In the genomic region with DNA sequence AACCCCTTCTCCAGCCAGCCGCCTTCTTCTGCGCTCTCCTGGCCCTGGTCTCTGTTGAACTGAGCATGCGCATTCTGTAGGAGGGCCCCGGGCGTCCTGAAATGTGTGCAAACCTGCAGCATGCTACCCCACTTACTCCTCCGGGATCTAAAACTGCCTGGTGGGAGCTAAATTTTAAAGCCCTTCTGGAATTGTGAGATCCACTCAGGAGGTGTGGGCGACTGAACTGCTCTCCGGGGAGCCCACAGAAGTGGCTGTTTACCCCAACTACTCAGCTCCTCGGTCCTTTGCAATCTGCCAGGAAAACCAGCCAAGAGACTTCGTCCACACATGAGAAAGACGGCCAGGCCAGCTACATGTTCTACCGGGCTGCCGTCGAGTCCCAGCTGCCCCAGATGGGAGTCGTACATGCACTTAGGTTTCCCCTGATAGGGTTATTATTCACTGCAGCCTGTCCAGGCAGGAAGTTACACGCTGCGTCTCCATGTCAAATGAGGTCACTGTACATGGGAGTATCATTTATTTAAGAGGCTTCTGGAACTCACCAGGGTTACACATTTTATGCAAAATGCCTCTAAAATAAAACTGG, we compare ENCODE assay signal across 12 mouse cellular contexts. TPM values are rescaled to one million over a fixed set of nuclear protein-coding genes. Genes with fewer than 3 reads are reported as not detected.
DNase-seq lines count a peak whose midpoint lies in the region; ATAC-seq lines count a peak whose summit lies in the region.
"Had no signal": no experiment of that assay in that cellular context is flagged by ENCODE, and none has a peak within 500 bp of the region (broad histone marks: within the 10 kb centered on the region; RNA-seq: fewer than 3 reads in every experiment).

No protein-coding gene starts in this region.

- no peak overlapping the region for H3K27ac ChIP-seq in midbrain, embryonic 13.5 days
- H3K27ac ChIP-seq in neural tube, embryonic 15.5 days (replicated peaks): no peak overlapping the region
- H3K27ac ChIP-seq: hindbrain, embryonic 14.5 days had no signal

- no peak overlapping the region for H3K4me2 ChIP-seq in midbrain, embryonic 13.5 days (replicated peaks)
- H3K4me2 ChIP-seq in neural tube, embryonic 15.5 days: no peak overlapping the region
- H3K4me2 ChIP-seq: hindbrain, embryonic 14.5 days had no signal

- H3K4me1 ChIP-seq in midbrain, embryonic 13.5 days (replicated peaks): no peaks in the 10 kb centered on the region
- H3K4me1 ChIP-seq in neural tube, embryonic 15.5 days: no peaks in the 10 kb centered on the region

- peak; percentile 70 to 80 for DNase-seq in layer of hippocampus, adult 18-20 months (ENCODE audit: low spot score in 2 of 2)
- DNase-seq in layer of hippocampus, postnatal 25 days (ENCODE audit: extremely low spot score in 1 of 2, low spot score in 1 of 2): no peak
- DNase-seq in frontal cortex, postnatal 36 days (ENCODE audit: low spot score in 2 of 2): peak; percentile 75 to 82
- DNase-seq in heart, postnatal 14 days: peak; percentile 60 to 64
- DNase-seq in left cerebral cortex, postnatal 25 days (ENCODE audit: low spot score in 2 of 2): peak; percentile 59 to 95
- DNase-seq in ovary, adult 18-20 months (ENCODE audit: low spot score): no peak

- 85% methylated on average over 17 of the region's 17 CpGs for WGBS in midbrain, embryonic 13.5 days
- 57% methylated on average over 17 of the region's 17 CpGs for WGBS in neural tube, embryonic 15.5 days

- H3K36me3 ChIP-seq in midbrain, embryonic 13.5 days: peaks cover 10% of the 10 kb centered on the region
- peaks cover 18% of the 10 kb centered on the region for H3K36me3 ChIP-seq in neural tube, embryonic 15.5 days

- H3K9ac ChIP-seq in midbrain, embryonic 13.5 days (replicated peaks): no peak overlapping the region
- no peak overlapping the region for H3K9ac ChIP-seq in neural tube, embryonic 15.5 days (replicated peaks)
- H3K9ac ChIP-seq: hindbrain, embryonic 14.5 days had no signal

- no peaks in the 10 kb centered on the region for H3K27me3 ChIP-seq in midbrain, embryonic 13.5 days
- H3K27me3 ChIP-seq in neural tube, embryonic 15.5 days (replicated peaks): no peaks in the 10 kb centered on the region

- intact Hi-C loops in heart, postnatal 14 days (cut with DNase I): no loop called here
- intact Hi-C loops in left cerebral cortex, postnatal 25 days (cut with DNase I): loop anchor here (1.0 to 2.0 kb wide), 2 partner anchors 11 to 40 kb away; no protein-coding TSS in a partner anchor

- H3K4me3 ChIP-seq in midbrain, embryonic 13.5 days (replicated peaks): no peak overlapping the region
- H3K4me3 ChIP-seq in neural tube, embryonic 15.5 days (replicated peaks): no peak overlapping the region

- no peaks in the 10 kb centered on the region for H3K9me3 ChIP-seq in midbrain, embryonic 13.5 days
- H3K9me3 ChIP-seq in neural tube, embryonic 15.5 days (replicated peaks): no peaks in the 10 kb centered on the region

- no peak for ATAC-seq in midbrain, embryonic 13.5 days
- ATAC-seq in neural tube, embryonic 15.5 days (ENCODE audit: low FRiP score): no peak

RNA-seq across cellular contexts. Expression of gene 1700019N19Rik, which starts 22.3 kb away (rescaled TPM):
- total RNA-seq in layer of hippocampus, adult 18-20 months (2021): under 1 TPM in 1 of 2 experiments, not detected in 1; 0.67 TPM
- not detected for total RNA-seq in layer of hippocampus, postnatal 25 days (2021)
- total RNA-seq in heart, postnatal 14 days (2021): not detected
- under 1 TPM; 0.34 to 0.39 TPM for total RNA-seq in left cerebral cortex, postnatal 25 days (2021)
- polyA plus RNA-seq in midbrain, embryonic 13.5 days (2015; fragmentation: Nextera tagmentation; extraction: Ambion mirVana): not detected in 2 replicates
- not detected in 2 replicates for polyA plus RNA-seq in neural tube, embryonic 15.5 days (2015; fragmentation: Nextera tagmentation; extraction: Ambion mirVana)
- total RNA-seq: neutrophil, adult 5-6 weeks had no signal
- polyA plus RNA-seq: embryonic facial prominence, embryonic 11.5 days; hindbrain, embryonic 14.5 days; liver, embryonic 16.5 days had no signal

RNA-seq across cellular contexts. Expression of gene Pnliprp2, which starts 57.0 kb away (rescaled TPM):
- under 1 TPM; 0.20 to 0.27 TPM for total RNA-seq in layer of hippocampus, adult 18-20 months (2021)
- not detected for total RNA-seq in layer of hippocampus, postnatal 25 days (2021)
- not detected for total RNA-seq in heart, postnatal 14 days (2021)
- not detected for total RNA-seq in left cerebral cortex, postnatal 25 days (2021)
- polyA plus RNA-seq in midbrain, embryonic 13.5 days (2015; fragmentation: Nextera tagmentation; extraction: Ambion mirVana): 0.09 TPM in 1 of 2 replicates, not detected in the other
- 0.22 TPM in 1 of 2 replicates, not detected in the other for polyA plus RNA-seq in neural tube, embryonic 15.5 days (2015; fragmentation: Nextera tagmentation; extraction: Ambion mirVana)
- total RNA-seq: neutrophil, adult 5-6 weeks had no signal
- polyA plus RNA-seq: embryonic facial prominence, embryonic 11.5 days had no signal

Comparison
In these comparisons a context has a peak if more than half of its experiments do, and no peak if none do; other contexts are left out.
1. DNase-seq: peak in layer of hippocampus, adult 18-20 months (2 of 2), frontal cortex, postnatal 36 days (2 of 2), heart, postnatal 14 days (2 of 2) and left cerebral cortex, postnatal 25 days (2 of 2); none in layer of hippocampus, postnatal 25 days (0 of 2) and ovary, adult 18-20 months (single experiment).